Mouse (Mus musculus) telencephalon, adult 2 months (tissue): Measurements from ENCODE around the gene Neurog2.

Source experiments
- DNase-seq: peaks from one replicate; pipeline ENCODE4 v3.0.0-alpha.2; 2011; ENCODE audit warnings: low read depth, low spot score

Gene Neurog2

GRCm38 (mm10) chr3:127646156-127646825 is 13.4 kb downstream of the Neurog2 start:
- DNase-seq = no peak

- no peak for DNase-seq
These were observed 19.1 kb downstream of the Neurog2 start for GRCm38 (mm10) chr3:127651742-127652653.

- no peak for DNase-seq
These were observed 27.8 kb downstream of the Neurog2 start for GRCm38 (mm10) chr3:127660712-127661111.

GRCm38 (mm10) chr3:127661646-127662531 is 29.0 kb downstream of the Neurog2 start:
- no peak for DNase-seq

DNA sequence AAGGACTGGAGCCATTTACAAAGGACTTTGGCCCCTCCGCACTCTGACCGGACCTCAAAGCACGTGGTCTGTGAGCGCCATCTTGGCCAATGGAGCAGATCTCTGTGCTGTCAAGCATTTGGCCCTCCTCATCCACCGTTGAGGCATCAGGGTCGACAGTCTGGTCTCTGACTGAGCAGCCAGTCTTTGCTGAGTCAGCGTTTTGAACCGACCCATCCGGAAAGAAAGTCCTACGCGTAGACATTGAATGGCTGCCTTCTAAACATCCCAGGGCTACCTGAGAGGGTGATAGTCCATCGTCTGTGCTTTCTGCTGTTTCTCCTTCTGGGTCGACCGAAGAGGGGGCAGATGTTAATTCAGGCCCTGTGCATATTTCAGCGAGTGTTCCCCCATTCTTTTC is 46.8 kb downstream of the Neurog2 start:
- no peak for DNase-seq
